Mouse (Mus musculus): Measurements from ENCODE around the gene Gm6583. TPM values are rescaled to one million over a fixed set of nuclear protein-coding genes. Genes with fewer than 3 reads are reported as not detected.

The Gm6583 gene
- polyA plus RNA-seq, 1 experiment, result not detected

- TF ChIP-seq POLR2A (IDR thresholded peaks at IDR 0.05; ENCODE audit: borderline replicate concordance, extremely low read depth, insufficient read depth, insufficient read length, poor library complexity, severe bottlenecking), result no peak
- TF ChIP-seq CTCF (IDR thresholded peaks at IDR 0.05; ENCODE audit: borderline replicate concordance, extremely low read depth, insufficient read depth, insufficient read length), result no peak
- no peak for DNase-seq (ENCODE audit: low read depth)
These were observed 29.1 kb upstream of the Gm6583 start for GRCm38 (mm10) chr5:112384805-112385472.

DNA sequence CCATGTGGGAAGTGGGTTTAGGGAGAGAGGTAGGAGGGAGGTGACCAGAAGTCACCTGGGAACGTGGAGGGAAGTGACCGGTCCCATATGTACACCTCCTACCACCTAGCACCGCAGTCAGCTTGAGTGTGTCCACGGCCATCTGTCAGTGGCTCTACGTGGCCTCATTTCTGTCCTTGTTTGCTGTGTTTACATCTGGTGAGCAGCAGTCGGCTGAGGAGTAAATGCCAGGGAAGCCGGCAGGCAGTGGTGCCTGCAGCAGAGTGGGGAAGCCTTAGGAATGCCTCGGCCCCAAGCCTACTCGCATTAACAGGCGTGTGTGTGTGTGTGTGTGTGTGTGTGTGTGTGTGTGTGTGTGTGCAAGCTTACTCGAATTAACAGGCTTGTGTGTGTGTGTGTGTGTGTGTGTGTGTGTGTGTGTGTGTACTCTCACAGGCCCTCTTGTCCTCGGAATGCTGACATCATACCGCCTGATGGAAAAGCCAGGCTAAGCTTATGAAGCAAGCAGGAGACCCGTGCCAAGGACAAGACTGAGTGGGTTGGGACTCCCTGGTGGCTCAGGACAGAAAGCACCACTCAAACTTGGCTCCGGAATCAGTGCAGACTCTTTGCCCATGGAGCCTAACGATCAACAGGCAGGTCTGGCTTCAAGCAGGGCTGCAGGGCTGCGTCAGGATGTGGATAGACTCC lies 27.0 kb upstream of the Gm6583 start:
- DNase-seq (ENCODE audit: low read depth), result peak; percentile 58
- TF ChIP-seq POLR2A (IDR thresholded peaks at IDR 0.05; ENCODE audit: borderline replicate concordance, extremely low read depth, insufficient read depth, insufficient read length, poor library complexity, severe bottlenecking) (no peak), CTCF (IDR thresholded peaks at IDR 0.05; ENCODE audit: borderline replicate concordance, extremely low read depth, insufficient read depth, insufficient read length) (no peak)

GRCm38 (mm10) chr5:112382042-112382441 lies 26.2 kb upstream of the Gm6583 start:
- peak; percentile 56 for DNase-seq (ENCODE audit: low read depth)
- TF ChIP-seq POLR2A (IDR thresholded peaks at IDR 0.05; ENCODE audit: borderline replicate concordance, extremely low read depth, insufficient read depth, insufficient read length, poor library complexity, severe bottlenecking) (no peak), CTCF (IDR thresholded peaks at IDR 0.05; ENCODE audit: borderline replicate concordance, extremely low read depth, insufficient read depth, insufficient read length) (no peak)

DNA sequence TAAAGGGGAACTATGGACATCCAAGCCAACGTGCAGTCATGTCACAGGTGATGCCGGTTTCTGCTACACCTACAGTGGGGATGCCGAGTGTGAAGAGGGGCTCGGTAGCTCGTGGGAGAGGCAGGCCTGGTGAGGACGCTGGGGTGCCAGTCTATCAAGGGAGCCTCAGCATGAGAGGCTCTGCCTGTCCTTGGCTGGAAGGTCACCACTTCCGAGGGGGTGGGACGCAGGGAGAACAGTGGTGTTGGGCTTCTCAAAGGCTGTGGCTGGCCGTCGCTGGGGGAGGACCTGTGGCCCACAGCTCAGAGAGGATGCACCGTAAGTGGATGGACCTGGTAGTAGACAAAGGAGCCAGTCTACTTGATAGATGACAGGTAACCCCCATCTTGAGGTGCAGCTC lies 25.3 kb upstream of the Gm6583 start:
- no peak for DNase-seq (ENCODE audit: low read depth)
- TF ChIP-seq CTCF (IDR thresholded peaks at IDR 0.05; ENCODE audit: borderline replicate concordance, extremely low read depth, insufficient read depth, insufficient read length), result no peak
- no peak for TF ChIP-seq POLR2A (IDR thresholded peaks at IDR 0.05; ENCODE audit: borderline replicate concordance, extremely low read depth, insufficient read depth, insufficient read length, poor library complexity, severe bottlenecking)

- TF ChIP-seq CTCF (IDR thresholded peaks at IDR 0.05; ENCODE audit: borderline replicate concordance, extremely low read depth, insufficient read depth, insufficient read length) (no peak), POLR2A (IDR thresholded peaks at IDR 0.05; ENCODE audit: borderline replicate concordance, extremely low read depth, insufficient read depth, insufficient read length, poor library complexity, severe bottlenecking) (no peak)
- no peak for DNase-seq (ENCODE audit: low read depth)
These were observed 22.9 kb upstream of the Gm6583 start for GRCm38 (mm10) chr5:112378716-112379115.

DNA sequence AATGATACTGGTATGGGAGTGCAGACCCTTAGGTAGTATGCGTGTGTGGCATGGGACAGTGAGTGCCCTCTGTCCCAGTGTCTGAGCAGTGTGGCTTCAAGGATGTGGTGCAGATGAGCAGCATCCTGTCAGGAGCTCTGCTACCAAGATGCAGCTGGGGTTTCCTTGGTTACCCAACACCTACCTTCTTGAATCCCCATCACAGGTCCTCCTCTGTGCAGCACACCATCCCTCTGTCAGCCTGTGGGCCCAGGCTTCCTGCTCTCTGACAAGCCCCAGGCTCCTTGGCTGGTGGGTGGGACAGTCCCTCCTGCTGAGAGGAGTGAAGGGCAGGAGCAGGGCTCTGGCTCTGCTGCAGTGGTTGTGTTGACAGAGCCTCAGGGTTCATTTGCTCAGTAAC lies 21.5 kb upstream of the Gm6583 start:
- no peak for DNase-seq (ENCODE audit: low read depth)
- TF ChIP-seq CTCF (IDR thresholded peaks at IDR 0.05; ENCODE audit: borderline replicate concordance, extremely low read depth, insufficient read depth, insufficient read length), result no peak
- no peak for TF ChIP-seq POLR2A (IDR thresholded peaks at IDR 0.05; ENCODE audit: borderline replicate concordance, extremely low read depth, insufficient read depth, insufficient read length, poor library complexity, severe bottlenecking)

GRCm38 (mm10) chr5:112376111-112376510 lies 20.3 kb upstream of the Gm6583 start:
- no peak for TF ChIP-seq CTCF (IDR thresholded peaks at IDR 0.05; ENCODE audit: borderline replicate concordance, extremely low read depth, insufficient read depth, insufficient read length)
- no peak for TF ChIP-seq POLR2A (IDR thresholded peaks at IDR 0.05; ENCODE audit: borderline replicate concordance, extremely low read depth, insufficient read depth, insufficient read length, poor library complexity, severe bottlenecking)
- DNase-seq (ENCODE audit: low read depth), result no peak

- peak; percentile 98 for DNase-seq (ENCODE audit: low read depth)
- no peak for TF ChIP-seq CTCF (IDR thresholded peaks at IDR 0.05; ENCODE audit: borderline replicate concordance, extremely low read depth, insufficient read depth, insufficient read length)
- TF ChIP-seq POLR2A (IDR thresholded peaks at IDR 0.05; ENCODE audit: borderline replicate concordance, extremely low read depth, insufficient read depth, insufficient read length, poor library complexity, severe bottlenecking), result no peak
These were observed 16.1 kb upstream of the Gm6583 start for GRCm38 (mm10) chr5:112371933-112372332.

GRCm38 (mm10) chr5:112370236-112370813 lies 14.5 kb upstream of the Gm6583 start:
- TF ChIP-seq CTCF (IDR thresholded peaks at IDR 0.05; ENCODE audit: borderline replicate concordance, extremely low read depth, insufficient read depth, insufficient read length) (no peak), POLR2A (IDR thresholded peaks at IDR 0.05; ENCODE audit: borderline replicate concordance, extremely low read depth, insufficient read depth, insufficient read length, poor library complexity, severe bottlenecking) (no peak)
- DNase-seq (ENCODE audit: low read depth), result no peak

DNA sequence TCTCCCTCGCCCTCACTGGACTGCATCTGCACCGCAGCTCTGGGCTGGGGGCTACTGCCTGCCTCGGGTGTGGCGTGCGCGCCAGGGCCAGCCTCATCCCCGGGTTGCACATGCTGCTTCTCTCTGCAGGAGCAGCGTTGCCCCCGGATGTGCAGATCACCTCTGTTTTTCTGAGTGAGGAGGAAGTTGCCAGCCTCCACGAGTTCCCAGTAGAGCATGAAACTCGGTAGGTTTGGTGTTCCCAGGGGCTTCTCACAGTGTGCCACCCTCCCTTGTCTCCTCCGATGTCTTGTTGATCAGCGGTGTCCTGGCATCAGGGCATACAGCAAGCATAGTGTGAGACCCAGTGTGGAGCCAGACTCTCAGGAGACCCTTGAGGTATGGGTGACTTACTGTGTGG lies 13.5 kb upstream of the Gm6583 start:
- TF ChIP-seq POLR2A (IDR thresholded peaks at IDR 0.05; ENCODE audit: borderline replicate concordance, extremely low read depth, insufficient read depth, insufficient read length, poor library complexity, severe bottlenecking), result no peak
- no peak for TF ChIP-seq CTCF (IDR thresholded peaks at IDR 0.05; ENCODE audit: borderline replicate concordance, extremely low read depth, insufficient read depth, insufficient read length)
- no peak for DNase-seq (ENCODE audit: low read depth)

DNA sequence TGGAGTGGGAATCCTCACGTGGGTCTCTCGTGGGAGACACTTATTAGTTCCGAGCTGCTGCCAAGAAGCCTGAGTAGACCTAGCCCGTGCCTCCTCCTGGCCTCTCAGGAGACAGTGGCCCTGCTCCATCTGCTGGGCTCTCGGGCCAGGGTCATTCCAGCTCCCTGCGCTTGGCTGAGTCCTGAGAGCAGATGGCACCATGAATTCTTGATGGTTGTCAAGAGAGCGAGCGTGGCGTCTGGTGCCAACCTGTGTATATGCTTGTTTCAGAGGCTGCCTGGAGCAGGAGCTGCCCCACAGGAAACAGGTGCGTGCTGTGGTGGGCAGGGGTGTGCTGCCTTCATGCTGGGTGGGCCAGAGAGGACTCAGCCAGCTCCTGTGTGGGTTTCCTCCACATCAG lies 12.8 kb upstream of the Gm6583 start:
- peak; percentile 66 for DNase-seq (ENCODE audit: low read depth)
- TF ChIP-seq POLR2A (IDR thresholded peaks at IDR 0.05; ENCODE audit: borderline replicate concordance, extremely low read depth, insufficient read depth, insufficient read length, poor library complexity, severe bottlenecking) (no peak), CTCF (IDR thresholded peaks at IDR 0.05; ENCODE audit: borderline replicate concordance, extremely low read depth, insufficient read depth, insufficient read length) (no peak)
